Mouse (Mus musculus) erythroblast, embryonic 14.5 days (primary cell): Measurements from ENCODE around the gene Gm960. TPM values are rescaled to one million over a fixed set of nuclear protein-coding genes. Genes with fewer than 3 reads are reported as not detected.

Source experiments
- H3K27me3 ChIP-seq: 2 replicates; pipeline ENCODE4 v1.6.1; 2012; ENCODE audit warnings: inconsistent platforms; ENCODE audit not compliant: control insufficient read depth
- H3K36me3 ChIP-seq: 2 replicates; pipeline ENCODE4 v1.6.1; 2012; ENCODE audit warnings: mild to moderate bottlenecking, inconsistent platforms; ENCODE audit not compliant: control insufficient read depth
- H3K4me1 ChIP-seq: 2 replicates; pipeline ENCODE4 v1.6.1; 2012; ENCODE audit warnings: inconsistent platforms; ENCODE audit not compliant: control insufficient read depth
- H3K4me3 ChIP-seq: replicated peaks from 2 replicates; pipeline ENCODE3; 2012; ENCODE audit warnings: moderate library complexity, mild to moderate bottlenecking, inconsistent platforms
- H3K9me3 ChIP-seq: 2 replicates; pipeline ENCODE4 v1.6.1; 2012; ENCODE audit warnings: low read length, inconsistent platforms, mixed read lengths; ENCODE audit not compliant: control insufficient read depth
- GATA1 ChIP-seq: IDR thresholded peaks from 2 replicates; pipeline ENCODE4 v1.6.1; 2012; ENCODE audit warnings: low read length, inconsistent platforms, mixed read lengths
- TAL1 ChIP-seq: IDR thresholded peaks from 3 replicates; pipeline ENCODE4 v1.6.1; 2012; ENCODE audit warnings: low read length, inconsistent platforms, mixed read lengths
- polyA plus RNA-seq: library from polyadenylated mRNA; stranded (reverse); fragments of >175 nt; gene quantifications from 2 replicates; pipeline ENCODE4 v1.2.3, GENCODE M21; 2012

Gene Gm960
- polyA plus RNA-seq, 1 experiment = 0.18 TPM

- H3K4me1 ChIP-seq = peaks cover 4% of the 10 kb centered on the region; the same call in 1 of the 2 replicates
Observed at GRCm38 (mm10) chr19:4698856-4699255, 388 bp upstream of the Gm960 start.

GRCm38 (mm10) chr19:4697721-4698120 lies 747 bp downstream of the Gm960 start:
- Histone ChIP-seq H3K27me3 (peaks cover 62% of the 10 kb centered on the region), H3K9me3 (no peaks in the 10 kb centered on the region), H3K4me1 (peaks cover 4% of the 10 kb centered on the region; the same call in 1 of the 2 replicates), H3K4me3 (no peak overlapping the region), H3K36me3 (no peaks in the 10 kb centered on the region)
- TF ChIP-seq GATA1 (no peak), TAL1 (no peak)

More at GRCm38 (mm10) chr19:4698856-4699255, 388 bp upstream of the Gm960 start:
- Histone ChIP-seq H3K4me3 (no peak overlapping the region), H3K27me3 (peaks cover 55% of the 10 kb centered on the region), H3K9me3 (no peaks in the 10 kb centered on the region), H3K36me3 (no peaks in the 10 kb centered on the region)
- no peak for TF ChIP-seq TAL1
- TF ChIP-seq GATA1 = no peak

- H3K4me3 ChIP-seq = no peak overlapping the region
- H3K4me1 ChIP-seq = peaks cover 4% of the 10 kb centered on the region; the same call in 1 of the 2 replicates
- peaks cover 63% of the 10 kb centered on the region for H3K27me3 ChIP-seq
- TF ChIP-seq GATA1 = no peak
- TF ChIP-seq TAL1 = no peak
- no peaks in the 10 kb centered on the region for H3K9me3 ChIP-seq
- H3K36me3 ChIP-seq = no peaks in the 10 kb centered on the region
Observed at GRCm38 (mm10) chr19:4697121-4697520, 1.3 kb downstream of the Gm960 start.

GRCm38 (mm10) chr19:4694346-4694745 lies 4.1 kb downstream of the Gm960 start:
- TF ChIP-seq TAL1 (no peak), GATA1 (no peak)
- Histone ChIP-seq H3K9me3 (no peaks in the 10 kb centered on the region), H3K4me3 (no peak overlapping the region), H3K4me1 (peaks cover 4% of the 10 kb centered on the region; the same call in 1 of the 2 replicates), H3K27me3 (peaks cover 42% of the 10 kb centered on the region), H3K36me3 (no peaks in the 10 kb centered on the region)

- Histone ChIP-seq H3K4me1 (no peaks in the 10 kb centered on the region), H3K27me3 (no peaks in the 10 kb centered on the region; the same call in 1 of the 2 replicates)
- TF ChIP-seq GATA1 = no peak
- no peak for TF ChIP-seq TAL1
Observed at GRCm38 (mm10) chr19:4672401-4672800, 26.1 kb downstream of the Gm960 start.

GRCm38 (mm10) chr19:4670776-4671175 lies 27.7 kb downstream of the Gm960 start:
- Histone ChIP-seq H3K36me3 (no peaks in the 10 kb centered on the region), H3K27me3 (no peaks in the 10 kb centered on the region), H3K9me3 (no peaks in the 10 kb centered on the region), H3K4me1 (no peaks in the 10 kb centered on the region), H3K4me3 (no peak overlapping the region)
- no peak for TF ChIP-seq TAL1
- no peak for TF ChIP-seq GATA1

More at GRCm38 (mm10) chr19:4672401-4672800, 26.1 kb downstream of the Gm960 start:
- Histone ChIP-seq H3K9me3 (no peaks in the 10 kb centered on the region), H3K4me3 (no peak overlapping the region), H3K36me3 (no peaks in the 10 kb centered on the region)

- no peaks in the 10 kb centered on the region for H3K9me3 ChIP-seq
- H3K27me3 ChIP-seq = no peaks in the 10 kb centered on the region
- TF ChIP-seq GATA1 = no peak
- no peak for TF ChIP-seq TAL1
- H3K4me1 ChIP-seq = no peaks in the 10 kb centered on the region
- H3K36me3 ChIP-seq = no peaks in the 10 kb centered on the region
- H3K4me3 ChIP-seq = no peak overlapping the region
Observed at GRCm38 (mm10) chr19:4666815-4667214, 31.7 kb downstream of the Gm960 start.

GRCm38 (mm10) chr19:4658156-4658555 lies 40.3 kb downstream of the Gm960 start:
- TF ChIP-seq GATA1 (no peak), TAL1 (no peak)
- no peaks in the 10 kb centered on the region for H3K36me3 ChIP-seq
- H3K9me3 ChIP-seq = no peaks in the 10 kb centered on the region
- no peaks in the 10 kb centered on the region for H3K4me1 ChIP-seq
- H3K4me3 ChIP-seq = no peak overlapping the region
- H3K27me3 ChIP-seq = no peaks in the 10 kb centered on the region

GRCm38 (mm10) chr19:4646917-4647492 lies 51.5 kb downstream of the Gm960 start:
- H3K36me3 ChIP-seq = no peaks in the 10 kb centered on the region
- H3K4me1 ChIP-seq = no peaks in the 10 kb centered on the region
- no peak overlapping the region for H3K4me3 ChIP-seq
- no peaks in the 10 kb centered on the region for H3K9me3 ChIP-seq
- H3K27me3 ChIP-seq = 0 out of 2 replicates have a peak, but pooled peaks cover 4% of the 10 kb centered on the region
- no peak for TF ChIP-seq TAL1
- TF ChIP-seq GATA1 = no peak

- H3K9me3 ChIP-seq = no peaks in the 10 kb centered on the region
- peaks cover 6% of the 10 kb centered on the region; the same call in 1 of the 2 replicates for H3K27me3 ChIP-seq
- H3K4me3 ChIP-seq = no peak overlapping the region
- no peaks in the 10 kb centered on the region for H3K36me3 ChIP-seq
- TF ChIP-seq GATA1 = no peak
- TF ChIP-seq TAL1 = no peak
- no peaks in the 10 kb centered on the region for H3K4me1 ChIP-seq
Observed at GRCm38 (mm10) chr19:4644271-4644670, 54.2 kb downstream of the Gm960 start.
